Mouse (Mus musculus): ENCODE measurements around the gene Zfp385b. TPM values are rescaled to one million over a fixed set of nuclear protein-coding genes. Genes with fewer than 3 reads are reported as not detected.
"Not testable (repeated sequence)": the region's sequence is repeated elsewhere in the genome, so short reads cannot be mapped to it uniquely, and the experiment has no call there.

Zfp385b gene
- polyA plus RNA-seq, 1 experiment = 12.0 TPM

DNA sequence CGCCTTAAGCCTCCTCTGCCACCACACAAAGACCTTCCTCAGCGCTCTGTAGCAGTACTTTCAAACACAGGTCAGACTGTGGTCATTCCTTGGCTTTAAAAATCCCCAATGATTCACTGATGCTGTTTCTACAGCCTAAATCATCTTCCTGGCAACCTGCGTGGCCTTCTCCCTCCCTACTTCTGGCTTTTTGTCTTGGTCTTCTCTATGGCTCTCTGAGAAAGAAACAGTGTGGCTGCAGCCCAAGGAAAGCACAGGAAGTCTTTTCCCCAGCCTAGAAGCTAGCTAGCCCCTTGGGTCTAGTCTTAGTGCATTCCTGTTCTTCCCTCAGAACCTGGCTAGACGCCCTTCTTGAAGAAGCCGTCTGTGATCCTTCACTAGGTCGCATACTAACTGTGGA lies 359.4 kb downstream of the Zfp385b start:
- no peak for DNase-seq (ENCODE audit: low read depth)

DNA sequence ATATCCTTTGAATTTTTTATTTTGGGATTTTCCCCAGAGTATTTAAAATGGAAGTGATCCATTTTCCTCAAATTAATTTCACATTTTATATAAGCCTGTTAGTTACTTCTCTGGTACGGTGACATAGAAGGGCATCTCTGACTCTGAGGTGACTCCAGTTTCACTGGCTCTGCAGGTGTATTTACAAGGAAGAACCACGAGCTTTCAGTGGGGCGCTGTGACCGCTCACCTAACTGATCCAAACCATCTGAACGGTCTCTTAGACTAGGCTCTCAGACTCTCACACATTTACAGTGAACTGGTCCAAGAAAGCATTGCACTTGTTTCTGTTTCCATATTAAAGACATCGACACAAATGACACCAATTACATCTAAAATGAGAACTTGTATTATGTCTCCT lies 361.0 kb downstream of the Zfp385b start:
- no peak for DNase-seq (ENCODE audit: low read depth)

DNA sequence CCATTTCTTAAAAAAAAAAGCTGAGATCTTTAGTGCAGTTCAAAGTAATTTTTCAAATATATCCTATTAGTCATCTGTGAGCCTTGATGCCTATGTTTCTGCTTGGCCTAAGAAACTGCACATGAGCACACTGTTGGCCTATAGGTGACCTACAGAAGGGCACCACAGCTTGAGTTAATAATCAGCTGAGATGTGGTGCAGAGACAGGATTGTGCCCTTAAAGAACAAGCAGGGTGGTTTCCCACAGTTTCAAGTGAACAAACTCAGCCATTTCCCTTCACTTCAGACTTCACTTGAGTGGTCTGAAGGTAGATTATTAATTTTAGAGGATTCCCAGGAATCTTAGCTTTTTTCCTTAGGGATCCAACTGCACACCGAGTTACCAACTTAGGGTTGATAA lies 362.3 kb downstream of the Zfp385b start:
- DNase-seq (ENCODE audit: low read depth) = no peak

DNA sequence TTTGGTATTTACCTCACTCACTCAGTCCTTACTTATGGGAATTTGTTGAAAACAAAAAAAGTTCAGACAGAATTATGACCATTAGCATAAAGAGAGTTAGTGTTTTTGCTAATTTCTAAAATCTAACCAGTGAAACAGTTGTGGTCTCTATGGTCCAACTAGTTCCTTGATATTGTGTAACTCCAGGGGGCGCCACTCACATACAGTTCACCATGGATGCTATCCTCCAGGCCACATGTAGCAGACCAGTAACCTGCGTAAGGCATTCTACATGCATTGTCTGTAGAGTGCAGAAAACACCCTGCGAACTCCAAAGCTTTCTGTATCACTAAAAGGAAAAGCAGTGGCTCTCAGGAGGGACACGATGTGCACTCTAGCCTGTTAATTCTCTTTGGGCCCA lies 362.8 kb downstream of the Zfp385b start:
- no peak for DNase-seq (ENCODE audit: low read depth)

DNA sequence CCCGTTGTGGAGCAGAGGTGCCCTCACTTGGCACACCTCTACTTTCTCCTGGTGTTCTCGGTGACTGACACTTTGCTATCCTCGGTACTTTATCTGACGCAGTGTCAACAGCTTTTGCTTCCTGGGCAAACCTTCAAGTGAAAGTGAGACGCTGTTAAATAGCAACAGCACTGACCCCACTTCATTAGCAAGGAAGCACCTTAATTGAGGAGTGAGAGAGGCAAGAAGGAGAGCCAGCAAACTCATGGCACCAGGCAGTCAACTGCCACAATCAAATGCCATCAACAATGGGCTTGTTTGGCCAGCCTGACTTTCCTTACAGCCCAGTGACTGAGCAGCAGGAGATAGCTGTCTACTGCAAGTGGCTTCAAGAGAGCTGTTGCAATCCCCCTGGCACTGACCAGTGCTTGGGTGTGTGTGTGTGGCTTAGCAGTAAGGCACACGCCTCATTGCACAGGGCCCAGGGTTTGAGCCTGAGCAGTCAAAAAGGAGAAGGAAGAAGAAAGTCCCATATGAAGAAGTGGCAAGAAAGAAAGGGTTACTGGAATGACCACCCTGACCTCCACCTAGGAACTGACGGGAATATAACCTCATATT lies 365.0 kb downstream of the Zfp385b start:
- DNase-seq (ENCODE audit: low read depth) = no peak

DNA sequence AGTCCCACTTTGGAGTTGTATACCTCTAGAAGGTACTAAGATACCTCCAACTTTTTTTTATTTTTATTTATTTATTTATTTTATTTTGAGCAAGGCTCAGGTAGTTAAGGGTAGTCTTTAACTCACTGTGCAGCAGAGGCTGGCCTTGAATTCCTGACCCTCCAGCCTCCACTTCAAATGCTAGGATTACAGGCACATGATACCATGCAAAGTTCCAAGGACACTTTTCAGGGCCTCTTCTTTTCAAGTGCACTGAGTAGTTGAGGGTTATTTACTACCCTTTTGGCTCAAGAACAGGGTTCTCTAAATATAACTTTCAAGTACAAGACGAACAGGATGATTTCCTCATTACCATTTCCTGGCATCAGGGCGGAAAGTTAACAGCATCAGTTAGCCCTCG lies 365.7 kb downstream of the Zfp385b start:
- no peak for DNase-seq (ENCODE audit: low read depth)

DNA sequence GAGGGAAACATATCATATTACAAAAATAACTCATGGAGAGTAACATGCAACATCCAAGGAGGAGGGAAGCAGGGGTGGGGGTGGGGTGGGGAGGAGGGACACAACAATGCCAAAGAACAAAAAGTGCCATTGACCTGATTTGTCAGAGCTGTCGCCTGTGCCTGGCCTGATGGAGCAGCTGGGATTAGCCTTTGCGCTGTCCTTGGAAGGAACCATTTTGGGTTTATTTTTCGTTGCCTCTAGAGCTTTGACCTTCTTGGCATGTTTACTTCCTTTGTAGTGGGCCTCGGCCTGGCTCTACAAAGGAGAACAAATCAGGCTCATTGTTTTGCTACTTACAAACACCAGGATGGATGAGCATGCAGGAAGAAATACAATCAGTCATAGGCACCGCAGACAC lies 369.4 kb downstream of the Zfp385b start:
- not testable (repeated sequence) for DNase-seq (ENCODE audit: low read depth)

DNA sequence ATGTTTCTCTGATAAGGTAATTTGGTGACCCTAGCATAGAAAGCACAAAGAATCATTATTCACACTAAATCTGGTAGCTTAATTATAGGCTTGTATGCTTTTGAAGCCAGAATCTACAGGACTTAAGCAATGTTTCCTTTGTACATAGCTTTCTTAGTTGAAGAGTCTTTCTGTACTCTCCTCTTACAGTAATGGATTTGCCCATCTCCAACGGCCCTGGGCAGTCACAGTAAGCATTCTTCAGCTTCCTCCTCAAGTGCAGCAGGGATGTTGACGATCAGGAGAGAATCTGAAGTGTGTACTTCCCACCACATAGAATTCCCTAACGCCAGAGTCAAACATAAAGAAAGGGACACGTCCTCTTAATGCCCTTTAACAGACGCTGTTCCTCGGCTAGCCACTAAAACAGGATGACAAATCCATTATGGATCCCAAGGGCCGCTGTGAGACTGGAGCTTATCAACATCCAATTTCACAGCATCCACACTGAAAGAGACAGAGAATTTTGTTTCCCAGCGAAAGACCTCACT lies 370.4 kb downstream of the Zfp385b start:
- no peak for DNase-seq (ENCODE audit: low read depth)

DNA sequence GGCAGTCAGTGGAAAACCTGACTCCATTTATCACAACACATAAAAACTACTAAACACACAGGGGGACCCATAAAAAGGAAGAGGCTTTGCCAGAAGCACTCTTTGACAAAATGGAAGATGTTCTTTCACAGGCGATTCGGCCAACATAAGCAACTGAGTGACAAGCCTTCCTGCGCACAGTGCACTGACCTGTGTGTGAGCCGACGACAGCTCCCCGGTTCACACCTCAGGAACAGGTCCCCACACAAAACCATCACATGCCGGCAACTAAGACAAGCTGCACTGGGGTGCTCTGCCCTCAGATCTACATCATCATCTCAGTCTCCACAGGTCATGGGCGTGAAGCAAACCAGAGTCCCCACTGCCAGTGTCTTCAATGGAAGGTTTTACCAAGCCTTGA lies 375.2 kb downstream of the Zfp385b start:
- DNase-seq (ENCODE audit: low read depth) = no peak

DNA sequence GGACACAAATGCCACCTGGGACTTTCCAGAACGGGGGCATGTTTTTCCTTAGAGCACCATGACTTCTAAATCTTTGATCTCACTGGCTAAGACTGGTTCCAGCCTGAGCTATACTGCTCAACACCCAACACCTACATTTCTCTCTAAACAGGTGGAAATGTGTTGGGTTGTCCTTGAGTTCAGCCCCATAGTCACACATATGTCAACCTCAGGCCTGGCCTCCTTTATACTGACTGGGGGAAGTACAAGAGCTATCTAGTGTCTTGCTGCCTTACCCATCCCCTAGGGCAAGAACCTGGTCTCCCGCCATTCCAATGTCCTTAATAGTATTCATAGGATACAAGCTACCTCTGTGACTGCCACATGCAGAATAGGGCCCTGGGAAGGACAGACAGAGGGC lies 378.8 kb downstream of the Zfp385b start:
- no peak for DNase-seq (ENCODE audit: low read depth)

DNA sequence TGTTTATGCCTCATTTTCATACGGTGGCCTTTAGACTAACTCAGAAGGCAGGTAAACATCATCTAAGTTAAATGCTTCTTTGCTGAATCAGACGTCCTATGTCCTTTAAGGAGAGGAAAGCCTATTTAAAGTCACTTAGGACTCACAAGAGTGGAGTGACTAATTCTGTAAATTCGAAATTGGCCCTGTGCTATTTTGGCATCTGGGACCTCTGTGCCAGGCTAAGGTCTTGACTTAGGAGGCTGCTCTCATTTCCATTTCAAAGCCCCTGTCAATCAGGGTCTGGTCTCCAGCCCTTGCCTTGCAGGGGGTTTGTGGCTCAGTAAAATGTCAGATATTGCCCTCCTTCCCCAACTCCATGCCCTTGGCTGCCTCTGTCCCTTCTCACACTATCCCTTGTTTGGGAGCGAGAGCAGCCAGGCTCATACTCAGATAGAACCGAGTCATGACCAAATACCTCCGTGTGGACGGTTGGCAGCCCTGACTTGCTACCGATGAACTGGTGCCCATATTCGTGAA lies 383.1 kb downstream of the Zfp385b start:
- DNase-seq (ENCODE audit: low read depth) = no peak

DNA sequence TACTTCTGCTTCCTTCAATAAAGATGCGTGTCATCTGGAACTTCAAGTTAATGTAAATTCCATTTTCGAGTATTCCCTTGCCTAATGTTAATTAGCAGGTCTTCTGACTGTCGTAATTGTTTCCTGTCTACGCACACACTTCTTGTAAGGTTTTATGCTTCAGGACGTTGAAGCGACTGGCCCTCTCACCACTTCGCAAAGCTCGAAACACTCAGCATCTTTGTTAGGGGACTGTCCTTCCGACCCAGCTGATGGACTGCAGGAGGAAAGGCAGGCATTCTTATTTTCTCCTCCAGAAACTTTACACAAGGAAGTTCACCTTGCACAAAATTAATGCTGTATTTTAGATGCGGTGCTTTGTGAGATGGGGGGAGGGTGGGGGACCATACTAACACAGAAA lies 400.0 kb downstream of the Zfp385b start:
- DNase-seq (ENCODE audit: low read depth) = no peak

DNA sequence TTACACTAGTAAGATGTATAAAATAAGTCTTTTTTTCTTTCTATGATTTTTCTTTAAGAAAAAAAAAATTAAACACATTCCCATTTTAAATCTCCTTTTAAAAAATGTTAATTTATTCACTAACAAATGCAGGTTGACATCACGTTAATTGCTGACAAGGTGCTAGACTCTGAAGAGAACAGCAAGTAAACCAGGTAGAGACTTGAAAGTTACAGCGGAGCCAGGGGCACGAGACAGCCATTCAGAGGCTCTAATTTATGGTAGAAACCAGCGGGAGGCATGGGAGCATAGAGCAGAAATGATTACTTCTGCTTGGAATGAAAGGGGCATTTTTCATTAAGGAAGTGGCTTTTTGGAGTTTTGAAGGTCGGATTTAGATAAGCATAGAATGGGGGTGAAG lies 401.4 kb downstream of the Zfp385b start:
- DNase-seq (ENCODE audit: low read depth) = no peak

DNA sequence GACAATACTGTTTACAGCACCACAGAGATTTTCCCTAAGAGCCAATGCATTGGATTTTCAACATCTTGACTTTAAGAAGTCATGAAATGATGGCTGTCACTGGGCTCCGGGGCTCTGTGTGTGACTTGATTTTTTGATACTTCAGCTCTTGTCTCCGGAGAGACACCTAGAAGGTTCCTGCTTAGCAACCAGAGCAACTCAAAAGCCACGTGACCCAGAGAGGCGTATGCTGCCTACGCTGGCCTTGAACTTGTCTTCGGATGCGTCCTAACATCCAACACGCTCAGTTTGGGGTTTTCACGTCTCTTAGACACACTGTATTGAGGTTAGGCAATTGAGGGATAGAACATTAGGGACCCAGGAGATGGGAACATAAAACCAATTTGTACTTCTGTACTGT lies 407.3 kb downstream of the Zfp385b start:
- DNase-seq (ENCODE audit: low read depth) = no peak

DNA sequence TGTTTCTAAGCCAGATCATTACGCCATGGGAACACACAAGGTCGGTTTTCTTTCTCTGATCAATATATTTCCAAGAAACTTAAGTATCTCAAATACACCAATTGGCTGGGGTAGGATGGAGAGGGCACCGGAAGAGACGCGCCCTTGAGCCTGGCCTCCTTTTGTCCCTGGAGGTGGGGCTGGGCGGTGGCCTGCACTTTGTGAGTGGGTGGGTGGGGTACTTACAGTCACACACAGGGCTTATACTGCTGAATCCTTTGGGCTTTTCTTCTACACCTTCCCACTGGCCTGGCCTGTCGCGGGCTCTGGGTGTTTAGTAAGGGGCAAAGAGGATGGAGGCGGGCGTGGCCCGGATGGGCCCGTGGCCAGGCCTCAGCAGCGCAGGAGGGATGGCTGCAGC lies 407.8 kb downstream of the Zfp385b start:
- no peak for DNase-seq (ENCODE audit: low read depth)

DNA sequence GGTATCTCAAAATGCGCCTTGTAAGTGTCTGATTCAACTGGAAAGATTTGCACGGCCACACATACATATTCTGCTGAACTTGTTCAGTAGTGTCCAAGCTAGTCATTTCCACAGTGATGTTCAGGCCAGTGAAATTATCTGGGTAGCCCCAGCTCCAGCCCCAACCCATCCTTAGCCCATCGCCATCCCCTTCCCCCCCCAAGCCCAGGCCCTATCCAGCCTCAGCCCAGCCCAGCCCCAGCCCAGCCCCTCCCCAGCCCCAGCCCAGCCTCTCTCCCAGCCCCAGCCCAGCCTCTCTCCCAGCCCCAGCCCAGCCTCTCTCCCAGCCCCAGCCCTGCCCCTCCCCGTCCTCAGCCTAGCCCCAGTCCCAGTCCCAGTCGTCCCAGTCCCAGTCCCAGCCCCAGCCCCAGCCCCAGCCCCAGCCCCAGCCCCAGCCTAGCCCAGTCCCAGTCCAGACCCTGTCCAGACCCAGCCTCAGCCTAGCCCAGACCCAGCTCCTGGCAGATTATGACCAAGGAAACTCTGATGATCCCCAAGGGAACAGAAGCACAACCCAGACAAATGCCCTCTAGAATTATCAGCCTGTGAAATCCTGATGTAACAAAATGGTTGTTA lies 409.8 kb downstream of the Zfp385b start:
- DNase-seq (ENCODE audit: low read depth) = no peak

DNA sequence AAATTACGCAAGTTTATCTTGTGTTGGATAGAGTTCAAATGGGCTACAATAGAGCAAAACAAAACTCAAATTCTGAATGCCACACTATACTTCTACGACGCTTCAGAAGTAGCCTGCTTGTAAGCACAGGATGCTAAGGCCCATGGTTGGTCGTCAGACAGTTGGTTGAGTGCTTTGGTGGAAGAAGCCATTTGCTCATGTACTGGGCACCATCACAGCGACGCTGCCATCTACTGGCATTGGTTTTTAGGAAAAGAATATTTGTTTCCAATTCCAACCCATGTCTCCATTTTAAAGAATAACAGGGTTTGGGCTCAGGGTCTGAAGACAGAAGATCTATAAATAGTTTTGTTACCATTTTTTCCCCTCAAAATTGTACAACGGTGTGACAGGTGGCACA lies 410.5 kb downstream of the Zfp385b start:
- DNase-seq (ENCODE audit: low read depth) = no peak

DNA sequence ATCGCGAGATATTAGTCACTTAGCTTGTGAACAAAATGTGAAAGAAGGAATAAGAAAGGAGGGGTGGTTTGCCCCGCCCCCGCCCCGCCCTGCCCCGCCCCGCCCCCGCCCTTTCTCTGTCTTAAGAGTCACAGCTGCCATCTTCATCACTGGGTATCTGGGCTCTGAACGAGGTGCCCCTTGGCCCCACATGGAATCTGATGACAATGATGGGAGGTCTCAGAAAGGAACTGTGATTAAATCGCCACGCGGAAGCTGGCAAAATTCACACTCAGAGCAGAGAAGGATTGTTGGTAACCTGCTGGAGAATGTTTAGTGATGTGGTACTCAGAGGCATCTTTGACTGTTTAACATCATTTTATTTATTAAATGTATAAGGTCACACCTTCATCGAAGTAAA lies 417.1 kb downstream of the Zfp385b start:
- no peak for DNase-seq (ENCODE audit: low read depth)

DNA sequence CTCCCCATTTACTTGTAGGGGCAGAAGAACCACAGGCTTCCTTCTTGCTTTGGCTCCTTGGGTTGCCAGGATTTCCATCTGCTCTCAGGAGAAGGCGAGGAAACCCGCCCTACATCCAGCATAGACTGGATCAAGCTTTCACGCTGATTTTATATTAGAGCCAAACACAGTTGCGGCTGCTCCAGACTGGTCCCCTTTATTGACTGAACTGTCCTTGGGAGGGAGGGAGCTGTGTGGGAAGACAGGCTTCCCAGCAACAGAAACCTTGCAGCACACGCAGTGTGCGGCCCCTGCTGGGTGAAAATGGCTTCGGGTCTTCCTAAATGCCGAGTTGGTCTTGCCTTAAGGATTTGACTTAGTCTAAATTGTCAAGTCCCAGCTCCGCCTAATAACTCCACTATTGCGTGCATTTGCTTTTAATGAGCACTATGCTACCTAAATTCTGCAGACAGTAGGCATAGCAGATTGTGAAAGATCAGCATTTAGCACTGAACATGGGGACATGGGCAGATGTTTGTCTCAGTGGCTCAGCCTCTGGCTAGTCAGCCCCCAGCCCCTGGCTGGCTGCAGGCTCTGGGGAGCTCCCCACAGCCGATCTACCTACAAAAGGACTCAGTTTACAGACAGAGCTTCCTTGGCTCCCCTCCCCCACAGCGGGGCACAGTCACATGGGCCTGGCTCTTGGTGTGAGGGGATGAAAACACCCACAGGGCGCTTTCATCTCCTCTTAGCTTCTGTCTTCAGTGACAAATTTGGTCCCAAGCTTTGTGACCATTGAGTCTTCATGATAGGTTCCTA lies 417.8 kb downstream of the Zfp385b start:
- no peak for DNase-seq (ENCODE audit: low read depth)

DNA sequence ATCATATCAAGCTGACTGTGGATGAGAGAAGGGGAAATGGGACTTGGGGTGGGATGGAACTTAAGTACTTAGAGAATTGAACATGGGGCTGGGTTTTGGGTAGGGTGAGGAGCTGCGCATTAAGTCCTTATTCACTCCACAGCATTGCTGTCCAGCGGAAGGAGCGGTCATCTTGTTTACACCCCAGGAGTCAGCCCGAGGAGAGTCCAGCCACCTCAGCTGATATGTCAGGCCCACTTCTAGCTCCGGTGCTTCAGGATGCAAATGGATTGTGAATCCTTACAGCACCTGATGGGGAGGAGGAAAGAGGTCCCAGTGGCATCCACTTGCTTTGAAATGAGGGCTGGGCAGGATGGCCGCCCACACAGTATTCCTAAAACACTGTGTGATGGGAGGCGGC lies 425.6 kb downstream of the Zfp385b start:
- no peak for DNase-seq (ENCODE audit: low read depth)

DNA sequence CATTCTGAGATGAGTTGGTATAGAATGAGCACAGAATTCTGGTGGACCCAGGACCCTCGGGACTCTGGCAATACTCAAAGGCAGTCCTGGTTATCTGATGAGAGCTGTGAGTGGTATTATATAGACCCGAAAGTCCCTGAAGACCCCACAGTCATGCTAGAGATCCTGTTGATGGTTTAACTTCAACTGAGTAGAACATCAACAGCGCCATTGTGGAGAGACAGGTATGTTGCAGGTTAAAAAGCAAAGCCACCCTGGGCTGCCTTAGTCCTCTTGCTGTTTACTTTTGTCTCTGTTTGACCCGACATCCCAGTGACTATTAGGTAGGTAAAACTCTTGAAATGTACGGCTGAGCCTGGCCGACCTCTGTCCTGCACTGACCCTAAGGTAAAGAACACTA lies 431.3 kb downstream of the Zfp385b start:
- DNase-seq (ENCODE audit: low read depth) = no peak

DNA sequence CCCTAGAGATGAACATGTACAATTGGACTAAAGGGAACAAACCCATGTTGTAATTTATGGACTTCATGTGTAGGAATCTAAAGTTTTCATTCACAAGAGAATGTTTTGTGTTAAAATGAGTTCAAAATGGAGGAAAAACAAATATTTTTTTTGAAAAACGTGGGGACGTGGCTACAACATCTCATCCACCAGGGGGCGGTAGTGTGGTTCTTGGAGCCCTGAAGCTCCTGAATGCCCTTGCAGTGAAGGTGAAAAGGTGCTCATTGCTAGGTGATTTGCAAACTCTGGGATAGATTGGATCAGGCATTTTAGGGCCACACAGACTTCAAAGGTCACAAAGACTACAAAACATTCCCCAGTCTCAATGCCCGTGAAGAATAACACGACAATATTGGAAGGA lies 432.9 kb downstream of the Zfp385b start:
- DNase-seq (ENCODE audit: low read depth) = no peak

DNA sequence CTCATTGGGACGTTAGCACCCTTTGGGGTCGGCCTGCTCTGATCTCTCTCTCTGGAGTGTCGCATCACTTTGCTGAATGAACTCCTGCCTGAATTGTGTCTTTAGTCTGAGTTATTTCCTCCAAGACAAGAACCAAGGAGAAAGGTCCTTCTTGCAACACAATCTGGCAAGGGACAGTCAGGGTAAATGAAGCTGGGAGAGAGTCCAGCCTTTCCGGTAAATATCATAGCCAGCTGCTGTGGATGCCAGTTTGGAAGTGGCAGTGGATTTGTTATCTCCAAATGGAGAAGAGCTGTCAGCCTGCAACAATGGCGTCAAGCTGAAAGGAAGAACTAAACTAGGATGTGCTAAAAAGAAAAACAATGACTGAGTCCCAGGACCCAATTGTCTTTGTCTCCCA lies 436.7 kb downstream of the Zfp385b start:
- no peak for DNase-seq (ENCODE audit: low read depth)

Data from gonadal fat pad, adult 2 months (tissue).